Mouse (Mus musculus) embryonic facial prominence, embryonic 13.5 days (tissue): Measurements from ENCODE around the gene Nek3. TPM values are rescaled to one million over a fixed set of nuclear protein-coding genes. Genes with fewer than 3 reads are reported as not detected.

ENCODE experiments used
- polyA plus RNA-seq: library from polyadenylated mRNA; unstranded; fragments of >200 nt; fragmentation: Nextera tagmentation; extraction: Ambion mirVana; gene quantifications from 2 replicates; pipeline ENCODE4 v1.2.1, GENCODE M21; 2015

Gene Nek3
- polyA plus RNA-seq, 1 experiment from 2014 or later, result 4.1 TPM

Other genes starting within 250 kb of the Nek3 start
- gene Defb15, start 233.7 kb downstream of the Nek3 start, polyA plus RNA-seq, result not detected in 2 replicates
- gene Defb35, start 228.1 kb downstream of the Nek3 start, polyA plus RNA-seq, result not detected in 2 replicates
- not detected in 2 replicates for gene Defb13, start 219.7 kb downstream of the Nek3 start, polyA plus RNA-seq
- gene Fam90a1a, start 207.7 kb downstream of the Nek3 start, polyA plus RNA-seq, result not detected in 2 replicates
- gene Ccdc70, start 196.7 kb downstream of the Nek3 start, polyA plus RNA-seq, result not detected in 2 replicates
- gene Atp7b, start 106.1 kb downstream of the Nek3 start, polyA plus RNA-seq, result 0.55 and 0.96 TPM in 2 replicates
- 39.1 and 40.8 TPM in 2 replicates for gene Alg11, start 105.7 kb downstream of the Nek3 start, polyA plus RNA-seq
- 0.17 TPM in 1 of 2 replicates, not detected in the other for gene Nek5, start 41.4 kb downstream of the Nek3 start, polyA plus RNA-seq
- 50.0 and 53.2 TPM in 2 replicates for gene Ckap2, start 19.4 kb upstream of the Nek3 start, polyA plus RNA-seq
- 37.4 and 37.9 TPM in 2 replicates for gene Vps36, start 26.4 kb upstream of the Nek3 start, polyA plus RNA-seq
- 9.8 and 10.2 TPM in 2 replicates for gene Thsd1, start 60.9 kb upstream of the Nek3 start, polyA plus RNA-seq
- not detected in 2 replicates for gene Tpte, start 117.0 kb upstream of the Nek3 start, polyA plus RNA-seq
- 14.5 and 16.3 TPM in 2 replicates for gene Slc25a15, start 232.2 kb upstream of the Nek3 start, polyA plus RNA-seq
- gene Mrps31, start 244.9 kb upstream of the Nek3 start, polyA plus RNA-seq, result 39.3 and 40.3 TPM in 2 replicates